Mouse (Mus musculus): ENCODE data around the gene Gpr156. TPM values are rescaled to one million over a fixed set of nuclear protein-coding genes. Genes with fewer than 3 reads are reported as not detected.
A peak's percentile ranks its signal among the peaks of the same experiment; 100 is the strongest.

Gene Gpr156
- 0.57 and 1.1 TPM in 2 replicates for polyA plus RNA-seq (2014; fragmentation: Nextera tagmentation; extraction: Ambion mirVana)

- peak; percentile 92 for ATAC-seq (ENCODE audit: low FRiP score, low TSS enrichment)
- no peaks in the 10 kb centered on the region for H3K4me1 ChIP-seq (ENCODE audit: control insufficient read depth, insufficient read depth, low read length)
- H3K9ac ChIP-seq (ENCODE audit: low read depth, low read length): peak within 1 kb of the TSS; percentile 63
- H3K27ac ChIP-seq (ENCODE audit: low read depth, low read length): no peak within 1 kb of the TSS
- peak within 1 kb of the TSS; percentile 91 for H3K4me2 ChIP-seq (replicated peaks; ENCODE audit: low read depth, low read length)
- H3K9me3 ChIP-seq (ENCODE audit: control insufficient read depth, low read length): no peaks in the 10 kb centered on the region
- H3K27me3 ChIP-seq (ENCODE audit: control insufficient read depth, insufficient read depth, low read length): peaks cover 5% of the 10 kb centered on the region; the same call in 1 of the 2 replicates
- WGBS: 2% methylated on average over 45 of the region's 53 CpGs
- H3K4me3 ChIP-seq (ENCODE audit: low read length): peak within 1 kb of the TSS; percentile 54
- no peaks in the 10 kb centered on the region for H3K36me3 ChIP-seq (ENCODE audit: control insufficient read depth, insufficient read depth, low read length)
Measured at GRCm38 (mm10) chr16:37916138-37916817, at the start of gene Gpr156. Gene Gpr156, plus strand, starts transcription at chr16:37916496.

- Histone ChIP-seq H3K9ac (ENCODE audit: low read depth, low read length) (peak within 1 kb of the TSS; percentile 99), H3K4me1 (ENCODE audit: control insufficient read depth, insufficient read depth, low read length) (peaks cover 12% of the 10 kb centered on the region; the same call in 1 of the 2 replicates), H3K4me2 (replicated peaks; ENCODE audit: low read depth, low read length) (peak within 1 kb of the TSS; percentile 81), H3K27me3 (ENCODE audit: control insufficient read depth, insufficient read depth, low read length) (no peaks in the 10 kb centered on the region), H3K27ac (ENCODE audit: low read depth, low read length) (peak within 1 kb of the TSS; percentile 99), H3K4me3 (ENCODE audit: low read length) (peak within 1 kb of the TSS; percentile 98), H3K9me3 (ENCODE audit: control insufficient read depth, low read length) (no peaks in the 10 kb centered on the region), H3K36me3 (ENCODE audit: control insufficient read depth, insufficient read depth, low read length) (no peaks in the 10 kb centered on the region; the same call in 1 of the 2 replicates)
- peak; percentile 96 for ATAC-seq (ENCODE audit: low FRiP score, low TSS enrichment)
- WGBS: under 1% methylated on average over 81 of the region's 86 CpGs
Measured at GRCm38 (mm10) chr16:37867791-37868505, 48.3 kb upstream of the Gpr156 start, which contains the start of gene Lrrc58. Gene Lrrc58, plus strand, starts transcription at chr16:37868389.

- ATAC-seq (ENCODE audit: low FRiP score, low TSS enrichment): peak; percentile 79
Measured at GRCm38 (mm10) chr16:37868506-37869469, 47.5 kb upstream of the Gpr156 start.

GRCm38 (mm10) chr16:37869470-37870231, 46.6 kb upstream of the Gpr156 start:
- no peak for ATAC-seq (ENCODE audit: low FRiP score, low TSS enrichment)
- 19% methylated on average over 4 of the region's 4 CpGs for WGBS

More at GRCm38 (mm10) chr16:37868506-37869469, 47.5 kb upstream of the Gpr156 start:
- peaks cover 12% of the 10 kb centered on the region; the same call in 1 of the 2 replicates for H3K4me1 ChIP-seq (ENCODE audit: control insufficient read depth, insufficient read depth, low read length)
- no peaks in the 10 kb centered on the region for H3K9me3 ChIP-seq (ENCODE audit: control insufficient read depth, low read length)
- no peaks in the 10 kb centered on the region; the same call in 1 of the 2 replicates for H3K36me3 ChIP-seq (ENCODE audit: control insufficient read depth, insufficient read depth, low read length)
- H3K4me2 ChIP-seq (replicated peaks; ENCODE audit: low read depth, low read length): peak overlapping the region; percentile 81
- H3K27ac ChIP-seq (ENCODE audit: low read depth, low read length): peak overlapping the region; percentile 99
- WGBS: under 1% methylated on average over 44 of the region's 87 CpGs
- H3K27me3 ChIP-seq (ENCODE audit: control insufficient read depth, insufficient read depth, low read length): no peaks in the 10 kb centered on the region
- H3K4me3 ChIP-seq (ENCODE audit: low read length): peak overlapping the region; percentile 98
- H3K9ac ChIP-seq (ENCODE audit: low read depth, low read length): peak overlapping the region; percentile 99

GRCm38 (mm10) chr16:37871112-37871715, 45.1 kb upstream of the Gpr156 start:
- no peaks in the 10 kb centered on the region for H3K27me3 ChIP-seq (ENCODE audit: control insufficient read depth, insufficient read depth, low read length)
- no peaks in the 10 kb centered on the region; the same call in 1 of the 2 replicates for H3K36me3 ChIP-seq (ENCODE audit: control insufficient read depth, insufficient read depth, low read length)
- no peaks in the 10 kb centered on the region for H3K9me3 ChIP-seq (ENCODE audit: control insufficient read depth, low read length)
- no peak overlapping the region for H3K4me3 ChIP-seq (ENCODE audit: low read length)
- no peak for ATAC-seq (ENCODE audit: low FRiP score, low TSS enrichment)
- no peak overlapping the region for H3K27ac ChIP-seq (ENCODE audit: low read depth, low read length)
- H3K4me1 ChIP-seq (ENCODE audit: control insufficient read depth, insufficient read depth, low read length): peaks cover 12% of the 10 kb centered on the region; the same call in 1 of the 2 replicates
- no peak overlapping the region for H3K4me2 ChIP-seq (replicated peaks; ENCODE audit: low read depth, low read length)
- 74% methylated on average over 4 of the region's 4 CpGs for WGBS
- H3K9ac ChIP-seq (ENCODE audit: low read depth, low read length): no peak overlapping the region

More at GRCm38 (mm10) chr16:37869470-37870231, 46.6 kb upstream of the Gpr156 start:
- H3K27me3 ChIP-seq (ENCODE audit: control insufficient read depth, insufficient read depth, low read length): no peaks in the 10 kb centered on the region
- H3K4me3 ChIP-seq (ENCODE audit: low read length): peak overlapping the region; percentile 98
- peak overlapping the region; percentile 99 for H3K27ac ChIP-seq (ENCODE audit: low read depth, low read length)
- H3K4me2 ChIP-seq (replicated peaks; ENCODE audit: low read depth, low read length): peak overlapping the region; percentile 81
- H3K4me1 ChIP-seq (ENCODE audit: control insufficient read depth, insufficient read depth, low read length): peaks cover 12% of the 10 kb centered on the region; the same call in 1 of the 2 replicates
- H3K9me3 ChIP-seq (ENCODE audit: control insufficient read depth, low read length): no peaks in the 10 kb centered on the region
- peak overlapping the region; percentile 99 for H3K9ac ChIP-seq (ENCODE audit: low read depth, low read length)
- no peaks in the 10 kb centered on the region; the same call in 1 of the 2 replicates for H3K36me3 ChIP-seq (ENCODE audit: control insufficient read depth, insufficient read depth, low read length)

- 94% methylated on average over 4 of the region's 4 CpGs for WGBS
- Histone ChIP-seq H3K4me1 (ENCODE audit: control insufficient read depth, insufficient read depth, low read length) (peaks cover 11% of the 10 kb centered on the region; the same call in 1 of the 2 replicates), H3K9ac (ENCODE audit: low read depth, low read length) (no peak overlapping the region), H3K4me3 (ENCODE audit: low read length) (no peak overlapping the region), H3K9me3 (ENCODE audit: control insufficient read depth, low read length) (no peaks in the 10 kb centered on the region), H3K27me3 (ENCODE audit: control insufficient read depth, insufficient read depth, low read length) (no peaks in the 10 kb centered on the region), H3K27ac (ENCODE audit: low read depth, low read length) (no peak overlapping the region), H3K36me3 (ENCODE audit: control insufficient read depth, insufficient read depth, low read length) (peaks cover 23% of the 10 kb centered on the region), H3K4me2 (replicated peaks; ENCODE audit: low read depth, low read length) (no peak overlapping the region)
- no peak for ATAC-seq (ENCODE audit: low FRiP score, low TSS enrichment)
Measured at GRCm38 (mm10) chr16:37874501-37875235, 41.6 kb upstream of the Gpr156 start.

- no peaks in the 10 kb centered on the region for H3K27me3 ChIP-seq (ENCODE audit: control insufficient read depth, insufficient read depth, low read length)
- H3K4me2 ChIP-seq (replicated peaks; ENCODE audit: low read depth, low read length): no peak overlapping the region
- H3K9me3 ChIP-seq (ENCODE audit: control insufficient read depth, low read length): no peaks in the 10 kb centered on the region
- H3K4me3 ChIP-seq (ENCODE audit: low read length): no peak overlapping the region
- ATAC-seq (ENCODE audit: low FRiP score, low TSS enrichment): no peak
- no peak overlapping the region for H3K9ac ChIP-seq (ENCODE audit: low read depth, low read length)
- no peak overlapping the region for H3K27ac ChIP-seq (ENCODE audit: low read depth, low read length)
- no peaks in the 10 kb centered on the region for H3K4me1 ChIP-seq (ENCODE audit: control insufficient read depth, insufficient read depth, low read length)
- H3K36me3 ChIP-seq (ENCODE audit: control insufficient read depth, insufficient read depth, low read length): peaks cover 48% of the 10 kb centered on the region
- WGBS: 94% methylated on average over 3 of the region's 3 CpGs
Measured at GRCm38 (mm10) chr16:37877406-37877805, 38.9 kb upstream of the Gpr156 start.
